Mouse (Mus musculus) stomach, embryonic 15.5 days (tissue): ENCODE measurements around the gene Ybx3. TPM values are rescaled to one million over a fixed set of nuclear protein-coding genes. Genes with fewer than 3 reads are reported as not detected.

Experiments used
- ATAC-seq: fragments of 200-750 bp; cut with Nextera tagmentation; 2 replicates; pipeline ENCODE4 v1.8.0; 2017; ENCODE audit warnings: low read depth, moderate number of reproducible peaks, moderate TSS enrichment; ENCODE audit not compliant: insufficient read depth, low FRiP score
- H3K27ac ChIP-seq: fragments of 300-500 bp; sonication (generic); 2 replicates; pipeline ENCODE4 v1.5.1; 2015; ENCODE audit warnings: mild to moderate bottlenecking, inconsistent platforms
- H3K27me3 ChIP-seq: fragments of 300-500 bp; sonication (generic); replicated peaks from 2 replicates; pipeline ENCODE4 v1.6.1; 2015; ENCODE audit warnings: inconsistent platforms
- H3K36me3 ChIP-seq: fragments of 300-500 bp; sonication (generic); 2 replicates; pipeline ENCODE4 v1.6.1; 2015; ENCODE audit warnings: inconsistent platforms
- H3K4me1 ChIP-seq: fragments of 300-500 bp; sonication (generic); 2 replicates; pipeline ENCODE4 v1.6.1; 2015; ENCODE audit warnings: inconsistent platforms
- H3K4me2 ChIP-seq: fragments of 300-500 bp; sonication (generic); 2 replicates; pipeline ENCODE4 v1.6.1; 2015; ENCODE audit warnings: mild to moderate bottlenecking, inconsistent platforms
- H3K4me3 ChIP-seq: fragments of 300-500 bp; sonication (generic); replicated peaks from 2 replicates; pipeline ENCODE4 v1.5.1; 2015; ENCODE audit warnings: inconsistent platforms
- H3K9ac ChIP-seq: fragments of 300-500 bp; sonication (generic); 2 replicates; pipeline ENCODE4 v1.6.1; 2015; ENCODE audit warnings: inconsistent platforms
- H3K9me3 ChIP-seq: fragments of 300-500 bp; sonication (generic); 2 replicates; pipeline ENCODE4 v1.6.1; 2016; ENCODE audit warnings: inconsistent platforms
- WGBS: fragments of 180-500 bp; shearing (Covaris S2); methylation state at CpG from one replicate; pipeline ENCODE4 v1.1.7; 2015; 5-methylcytosine and 5-hydroxymethylcytosine counted together
- polyA plus RNA-seq: library from polyadenylated mRNA; unstranded; fragments of >200 nt; fragmentation: Nextera tagmentation; extraction: Ambion mirVana; gene quantifications from 2 replicates; pipeline ENCODE4 v1.2.1, GENCODE M21; 2015

Gene Ybx3
- polyA plus RNA-seq, 1 experiment from 2014 or later: 62.5 TPM

- Histone ChIP-seq H3K9ac (no peak overlapping the region), H3K27me3 (no peaks in the 10 kb centered on the region), H3K9me3 (no peaks in the 10 kb centered on the region), H3K4me2 (no peak overlapping the region), H3K27ac (no peak overlapping the region), H3K4me3 (no peak overlapping the region), H3K36me3 (peaks cover 12% of the 10 kb centered on the region), H3K4me1 (no peaks in the 10 kb centered on the region)
- 77% methylated on average over 2 of the region's 2 CpGs for WGBS
- ATAC-seq: no peak
Observed at GRCm38 (mm10) chr6:131359543-131359942, 28.7 kb downstream of the Ybx3 start.

- WGBS: 36% methylated on average over 4 of the region's 4 CpGs
- ATAC-seq: no peak
Observed at GRCm38 (mm10) chr6:131354913-131355312, 33.4 kb downstream of the Ybx3 start.

GRCm38 (mm10) chr6:131353352-131353919 lies 34.8 kb downstream of the Ybx3 start, which contains the start of gene Styk1:
Gene Styk1, minus strand, starts transcription at chr6:131353597.
- no peaks in the 10 kb centered on the region for H3K9me3 ChIP-seq
- peak within 1 kb of the TSS; percentile 48; the same call in 1 of the 2 replicates for H3K27ac ChIP-seq
- peak within 1 kb of the TSS; percentile 68 for H3K4me2 ChIP-seq
- H3K27me3 ChIP-seq: no peaks in the 10 kb centered on the region
- H3K36me3 ChIP-seq: no peaks in the 10 kb centered on the region
- ATAC-seq: peak; percentile 94
- no peak within 1 kb of the TSS for H3K9ac ChIP-seq
- H3K4me3 ChIP-seq: peak within 1 kb of the TSS; percentile 39
- WGBS: 2% methylated on average over 16 of the region's 16 CpGs
- H3K4me1 ChIP-seq: no peaks in the 10 kb centered on the region

More at GRCm38 (mm10) chr6:131354913-131355312, 33.4 kb downstream of the Ybx3 start:
- Histone ChIP-seq H3K9ac (no peak overlapping the region), H3K27me3 (no peaks in the 10 kb centered on the region), H3K4me3 (no peak overlapping the region), H3K27ac (no peak overlapping the region), H3K36me3 (no peaks in the 10 kb centered on the region), H3K4me1 (no peaks in the 10 kb centered on the region), H3K4me2 (no peak overlapping the region), H3K9me3 (no peaks in the 10 kb centered on the region)

- no peak for ATAC-seq
- no peak overlapping the region for H3K27ac ChIP-seq
- no peaks in the 10 kb centered on the region for H3K36me3 ChIP-seq
- no peak overlapping the region for H3K9ac ChIP-seq
- no peaks in the 10 kb centered on the region for H3K9me3 ChIP-seq
- H3K4me2 ChIP-seq: no peak overlapping the region
- H3K27me3 ChIP-seq: no peaks in the 10 kb centered on the region
- H3K4me3 ChIP-seq: no peak overlapping the region
- H3K4me1 ChIP-seq: no peaks in the 10 kb centered on the region
- 79% methylated on average over 2 of the region's 2 CpGs for WGBS
Observed at GRCm38 (mm10) chr6:131347026-131347425, 41.2 kb downstream of the Ybx3 start.

GRCm38 (mm10) chr6:131344346-131344745 lies 43.9 kb downstream of the Ybx3 start:
- H3K36me3 ChIP-seq: no peaks in the 10 kb centered on the region
- H3K4me3 ChIP-seq: no peak overlapping the region
- no peak overlapping the region for H3K9ac ChIP-seq
- no peak overlapping the region for H3K4me2 ChIP-seq
- H3K27me3 ChIP-seq: no peaks in the 10 kb centered on the region
- 81% methylated on average over 7 of the region's 7 CpGs for WGBS
- no peak overlapping the region for H3K27ac ChIP-seq
- H3K4me1 ChIP-seq: no peaks in the 10 kb centered on the region
- ATAC-seq: no peak
- no peaks in the 10 kb centered on the region for H3K9me3 ChIP-seq

GRCm38 (mm10) chr6:131340082-131340481 lies 48.2 kb downstream of the Ybx3 start:
- no peak overlapping the region for H3K4me2 ChIP-seq
- H3K27me3 ChIP-seq: no peaks in the 10 kb centered on the region
- no peaks in the 10 kb centered on the region for H3K9me3 ChIP-seq
- no peak overlapping the region for H3K9ac ChIP-seq
- no peaks in the 10 kb centered on the region for H3K36me3 ChIP-seq
- H3K4me1 ChIP-seq: no peaks in the 10 kb centered on the region
- H3K27ac ChIP-seq: no peak overlapping the region
- H3K4me3 ChIP-seq: no peak overlapping the region
- ATAC-seq: no peak
- WGBS: 45% methylated on average over 3 of the region's 3 CpGs

- Histone ChIP-seq H3K9ac (no peak overlapping the region), H3K27ac (no peak overlapping the region), H3K4me1 (no peaks in the 10 kb centered on the region), H3K36me3 (no peaks in the 10 kb centered on the region), H3K4me3 (no peak overlapping the region), H3K4me2 (no peak overlapping the region), H3K9me3 (no peaks in the 10 kb centered on the region), H3K27me3 (no peaks in the 10 kb centered on the region)
- 78% methylated on average over 3 of the region's 3 CpGs for WGBS
- no peak for ATAC-seq
Observed at GRCm38 (mm10) chr6:131339309-131339708, 49.0 kb downstream of the Ybx3 start.

GRCm38 (mm10) chr6:131338787-131339186 lies 49.5 kb downstream of the Ybx3 start:
- no peak overlapping the region for H3K27ac ChIP-seq
- no peak for ATAC-seq
- no peaks in the 10 kb centered on the region for H3K9me3 ChIP-seq
- WGBS: 69% methylated on average over 1 of the region's 1 CpGs
- H3K9ac ChIP-seq: no peak overlapping the region
- no peaks in the 10 kb centered on the region for H3K27me3 ChIP-seq
- H3K4me3 ChIP-seq: no peak overlapping the region
- H3K36me3 ChIP-seq: no peaks in the 10 kb centered on the region
- H3K4me1 ChIP-seq: no peaks in the 10 kb centered on the region
- H3K4me2 ChIP-seq: no peak overlapping the region

- Histone ChIP-seq H3K4me1 (no peaks in the 10 kb centered on the region), H3K27me3 (no peaks in the 10 kb centered on the region), H3K4me3 (no peak overlapping the region), H3K9me3 (no peaks in the 10 kb centered on the region), H3K36me3 (no peaks in the 10 kb centered on the region), H3K4me2 (no peak overlapping the region), H3K9ac (no peak overlapping the region), H3K27ac (no peak overlapping the region)
- ATAC-seq: peak; percentile 50; the same call in 1 of the 2 replicates
- WGBS: 73% methylated on average over 2 of the region's 2 CpGs
Observed at GRCm38 (mm10) chr6:131327076-131327475, 61.2 kb downstream of the Ybx3 start.

- Histone ChIP-seq H3K36me3 (no peaks in the 10 kb centered on the region), H3K9ac (no peak overlapping the region), H3K4me2 (no peak overlapping the region), H3K4me3 (no peak overlapping the region), H3K4me1 (no peaks in the 10 kb centered on the region), H3K27me3 (no peaks in the 10 kb centered on the region), H3K27ac (no peak overlapping the region), H3K9me3 (no peaks in the 10 kb centered on the region)
- no peak for ATAC-seq
- 65% methylated on average over 3 of the region's 3 CpGs for WGBS
Observed at GRCm38 (mm10) chr6:131321854-131322639, 66.2 kb downstream of the Ybx3 start.

- Histone ChIP-seq H3K9ac (no peak overlapping the region), H3K27ac (peak overlapping the region; percentile 74; the same call in 1 of the 2 replicates), H3K27me3 (no peaks in the 10 kb centered on the region), H3K4me2 (no peak overlapping the region), H3K4me3 (no peak overlapping the region), H3K9me3 (no peaks in the 10 kb centered on the region), H3K4me1 (no peaks in the 10 kb centered on the region), H3K36me3 (no peaks in the 10 kb centered on the region)
- ATAC-seq: peak; percentile 94
- WGBS: 69% methylated on average over 7 of the region's 7 CpGs
Observed at GRCm38 (mm10) chr6:131316155-131317101, 71.8 kb downstream of the Ybx3 start.
